Mouse (Mus musculus): ENCODE results near the gene Peg12. TPM values are rescaled to one million over a fixed set of nuclear protein-coding genes. Genes with fewer than 3 reads are reported as not detected.

Peg12 gene
- polyA plus RNA-seq, 1 experiment from 2014 or later: 6.3 TPM

Other genes with a start within 250 kb of the Peg12 start
- gene Ndn, start 117.9 kb downstream of the Peg12 start, polyA plus RNA-seq (2015; fragmentation: Nextera tagmentation; extraction: Ambion mirVana): 49.6 and 49.7 TPM in 2 replicates
- 0.70 and 0.87 TPM in 2 replicates for gene Magel2, start 87.5 kb downstream of the Peg12 start, polyA plus RNA-seq (2015; fragmentation: Nextera tagmentation; extraction: Ambion mirVana)
- 2.0 and 2.7 TPM in 2 replicates for gene Mkrn3, start 44.4 kb downstream of the Peg12 start, polyA plus RNA-seq (2015; fragmentation: Nextera tagmentation; extraction: Ambion mirVana)

Measured in heart, embryonic 16.5 days (tissue).